Mouse (Mus musculus) embryonic fibroblast, embryonic 13.5 days (primary cell): ENCODE data around the gene Trim40.

Experiments used
- CTCF ChIP-seq: IDR thresholded peaks from 2 replicates; pipeline ENCODE4 v1.5.1; 2011; ENCODE audit warnings: mild to moderate bottlenecking, control low read depth, low read length, moderate library complexity, borderline replicate concordance; ENCODE audit not compliant: insufficient read depth
- POLR2A ChIP-seq: IDR thresholded peaks from 2 replicates; pipeline ENCODE4 v1.6.1; 2011; ENCODE audit warnings: low read depth, mild to moderate bottlenecking, control low read depth, low read length, moderate library complexity

- TF ChIP-seq POLR2A: no peak
- no peak for TF ChIP-seq CTCF
Measured at GRCm38 (mm10) chr17:36909802-36910201, 19.9 kb upstream of the Trim40 start.
